Mouse (Mus musculus) cerebellum, postnatal 14 days (tissue): ENCODE data around the gene Rorb.

Experiments used
- DNase-seq, 2 experiments: peaks; one replicate each; pipeline ENCODE4 v3.0.0; 2021; ENCODE audit warnings: mixed read lengths in 2 of 2

The Rorb gene

DNA sequence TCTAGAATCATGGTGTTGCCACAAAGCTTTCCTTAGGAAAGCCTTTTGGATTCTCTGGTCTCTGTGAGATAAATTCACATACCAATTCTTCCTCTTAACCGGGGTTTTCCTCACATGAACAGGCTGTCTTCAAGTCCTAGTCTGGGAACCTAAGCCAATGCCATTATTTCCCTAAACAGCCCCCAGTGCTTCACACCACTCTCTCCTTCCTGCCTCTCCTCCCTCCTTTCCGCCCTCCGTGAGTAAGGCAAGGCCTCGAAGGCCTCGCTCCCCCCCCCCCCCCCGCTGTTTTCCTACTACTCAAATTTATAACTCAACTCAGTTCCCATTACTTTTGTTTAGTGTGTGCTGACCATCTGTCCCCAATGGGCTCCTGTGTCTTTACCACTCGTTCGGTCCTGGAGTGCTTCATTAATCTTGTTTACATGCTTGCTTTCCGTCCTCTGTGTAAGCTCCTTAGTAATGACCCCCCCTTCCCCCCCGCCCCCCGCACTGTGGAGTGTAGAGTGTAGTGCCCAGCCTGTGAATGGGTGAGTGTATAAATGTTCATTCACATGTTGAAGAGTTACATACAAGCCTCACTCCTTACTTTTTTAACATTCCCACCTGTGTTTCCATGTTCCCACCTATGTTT lies 106.9 kb downstream of the Rorb start:
- DNase-seq, result no peak

DNA sequence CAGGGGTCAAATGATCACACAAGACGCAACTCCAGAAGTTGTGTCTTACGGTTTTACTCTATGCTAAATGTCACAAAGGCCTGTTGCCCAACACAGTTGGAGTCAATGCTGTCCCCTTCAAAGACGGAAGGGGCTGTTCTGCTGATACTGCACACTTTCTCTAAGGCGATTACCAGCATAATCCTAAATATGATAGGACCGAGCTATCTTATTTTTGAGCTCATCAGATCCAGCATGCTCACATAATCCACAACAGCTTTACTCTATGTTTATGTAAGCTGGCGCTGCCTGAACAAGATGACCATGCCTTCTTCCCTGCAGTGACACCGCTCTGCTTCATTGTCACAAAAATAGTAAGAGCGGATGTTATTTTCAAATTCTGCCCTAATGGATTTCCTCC lies 112.0 kb downstream of the Rorb start:
- DNase-seq, result no peak

DNA sequence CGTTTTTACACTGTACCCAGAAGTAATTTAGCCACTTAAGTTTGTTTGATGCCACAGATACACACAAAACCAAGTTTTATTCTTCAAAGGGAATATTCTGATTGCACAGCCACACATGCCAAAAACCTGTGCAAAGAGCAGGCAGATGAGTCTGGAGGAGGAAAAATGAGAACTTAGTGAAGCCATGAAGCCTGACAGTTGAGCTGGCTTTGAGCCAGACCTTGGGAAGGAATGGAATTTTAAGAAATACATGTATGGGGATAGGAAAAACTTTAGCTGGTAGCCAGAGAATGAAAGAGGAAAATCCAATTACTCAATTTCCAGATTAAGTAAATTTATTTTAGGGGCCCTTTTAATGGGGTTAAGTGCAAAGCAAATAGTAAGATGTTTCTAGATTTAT lies 113.3 kb downstream of the Rorb start:
- DNase-seq, result peak in 1 of 2 experiments; percentile 6

DNA sequence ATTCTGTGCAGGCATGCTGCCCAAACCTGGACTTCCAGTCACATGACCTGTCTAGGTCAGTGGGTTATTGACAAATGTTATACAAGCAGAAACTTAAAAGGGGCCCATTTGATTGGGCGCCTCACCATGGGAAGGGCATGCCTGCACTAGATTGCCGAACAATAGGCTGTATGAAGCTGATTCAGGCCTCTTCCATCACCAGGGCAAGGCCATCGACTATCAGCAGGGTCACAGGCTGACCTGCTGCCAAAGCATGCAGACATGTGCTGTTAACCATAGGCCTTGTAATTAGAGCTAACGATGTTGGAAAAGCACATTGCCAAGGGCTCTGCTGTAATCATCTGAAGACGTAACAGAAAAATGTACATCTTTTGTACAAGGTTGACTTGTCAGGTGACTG lies 131.0 kb downstream of the Rorb start:
- DNase-seq, result no peak

DNA sequence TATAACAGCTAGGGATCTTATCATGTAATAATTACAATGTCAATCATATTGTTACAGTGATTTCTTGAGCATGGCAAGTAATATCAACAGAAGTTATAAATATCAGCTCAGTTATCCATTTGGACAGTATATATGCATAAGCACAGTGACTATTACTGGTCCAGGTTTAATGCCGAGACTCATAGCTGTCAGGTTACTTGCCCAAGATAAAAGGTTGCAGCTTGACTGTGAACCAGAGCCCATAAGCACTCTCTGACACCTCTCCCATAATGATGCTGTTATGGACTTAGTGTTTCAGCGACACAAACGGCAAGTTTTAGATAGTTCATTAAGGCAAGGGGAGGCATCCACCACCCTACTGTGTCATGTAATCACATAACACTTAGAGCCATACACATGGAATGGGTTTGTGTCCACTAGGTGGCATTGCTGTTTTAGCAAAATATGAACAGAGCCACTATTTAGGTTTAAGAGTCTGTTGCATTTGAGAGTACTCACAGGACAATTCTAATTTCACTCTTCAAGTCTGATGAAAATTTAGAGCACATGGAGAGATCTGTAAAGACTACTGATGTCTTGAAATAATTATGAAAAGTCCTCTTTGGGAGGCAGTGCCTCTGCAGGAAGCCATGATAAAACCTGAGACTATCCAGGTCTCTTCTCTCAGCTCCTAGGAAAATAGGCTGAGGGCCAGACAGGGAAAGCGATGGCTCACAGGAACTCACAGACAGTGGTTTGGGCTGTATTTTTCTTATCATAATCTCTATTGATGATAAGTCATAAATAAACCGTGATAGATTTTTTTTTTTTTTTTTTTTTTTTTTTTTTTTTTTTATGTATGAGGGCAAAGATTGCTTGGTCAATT lies 136.0 kb downstream of the Rorb start:
- peak; percentile 65 to 66 for DNase-seq

DNA sequence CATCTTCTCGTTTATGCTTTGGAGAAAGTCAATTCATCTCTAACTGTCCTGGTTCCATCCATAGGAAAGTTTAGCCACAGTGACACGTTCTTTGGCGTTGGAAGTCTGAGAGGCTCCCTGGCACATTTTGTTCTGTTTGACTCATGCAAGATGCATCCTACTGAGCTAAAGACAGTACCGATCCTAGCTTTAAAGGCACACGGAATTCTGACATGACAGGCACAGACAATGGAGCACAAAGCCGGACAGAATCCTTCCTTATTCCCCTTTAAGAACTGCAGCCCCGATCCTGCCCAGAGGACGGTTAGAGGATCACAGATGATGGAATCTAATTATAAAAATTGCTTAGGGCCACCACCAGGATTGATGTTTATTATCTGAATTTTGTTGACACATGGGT lies 141.6 kb downstream of the Rorb start:
- peak in 1 of 2 experiments; percentile 12 for DNase-seq

DNA sequence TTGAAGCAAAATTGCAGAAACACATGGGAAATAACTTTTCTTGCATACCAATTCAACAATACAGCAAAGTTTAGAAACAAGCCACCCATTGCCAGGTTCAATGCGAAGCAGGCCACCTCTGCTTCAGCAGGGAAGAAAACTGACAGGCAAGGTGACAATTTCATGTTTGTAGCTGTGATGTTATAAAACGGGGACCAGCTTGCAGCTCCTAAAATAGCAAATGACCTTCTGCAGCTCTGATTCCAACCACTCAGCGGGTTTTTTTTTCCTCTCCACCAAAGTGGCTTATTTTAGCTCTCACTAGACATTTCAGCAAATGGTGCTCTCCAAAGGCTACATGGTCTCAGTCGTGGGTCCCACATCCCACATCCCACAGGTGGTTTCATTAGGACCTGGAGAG lies 143.7 kb downstream of the Rorb start:
- peak in 1 of 2 experiments; percentile 9 for DNase-seq

DNA sequence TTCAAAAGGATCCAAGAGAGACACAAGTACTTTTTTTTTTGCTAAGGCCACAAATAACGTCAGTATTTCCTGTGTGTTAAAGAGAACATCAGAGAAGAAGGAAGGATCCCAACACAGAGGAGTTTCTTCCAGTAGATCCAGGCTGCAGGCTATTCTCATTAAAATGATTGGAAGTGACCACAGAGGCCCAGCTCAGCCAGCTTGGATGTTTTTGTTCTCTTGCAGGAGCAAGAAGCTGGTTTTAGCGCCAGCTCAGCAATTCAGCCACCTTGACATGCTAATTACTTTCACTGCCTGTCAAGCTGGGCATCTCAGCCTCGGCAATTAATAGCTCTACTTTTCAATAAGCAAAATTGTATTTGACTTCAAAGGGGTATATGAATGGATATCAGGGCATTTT lies 151.1 kb downstream of the Rorb start:
- DNase-seq, result no peak

DNA sequence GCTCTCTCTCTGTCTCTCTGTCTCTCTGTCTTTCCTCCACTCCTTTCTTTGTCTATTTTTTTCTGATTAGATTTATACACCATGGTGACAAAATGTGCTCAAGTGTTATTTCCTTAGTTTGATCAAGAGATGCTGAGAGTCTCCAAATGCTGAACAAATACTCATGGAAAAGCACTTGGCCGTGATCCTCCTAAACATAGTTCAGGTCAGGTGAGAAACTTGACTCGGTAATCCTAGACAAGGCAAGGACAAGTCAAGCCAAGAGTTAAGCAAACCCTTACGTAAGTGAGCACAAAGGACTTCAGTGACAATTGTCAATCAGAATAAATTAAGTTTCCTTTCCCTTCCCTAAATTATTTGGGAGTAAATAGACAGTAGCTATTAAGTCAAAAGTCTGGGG lies 158.2 kb downstream of the Rorb start:
- DNase-seq, result no peak

DNA sequence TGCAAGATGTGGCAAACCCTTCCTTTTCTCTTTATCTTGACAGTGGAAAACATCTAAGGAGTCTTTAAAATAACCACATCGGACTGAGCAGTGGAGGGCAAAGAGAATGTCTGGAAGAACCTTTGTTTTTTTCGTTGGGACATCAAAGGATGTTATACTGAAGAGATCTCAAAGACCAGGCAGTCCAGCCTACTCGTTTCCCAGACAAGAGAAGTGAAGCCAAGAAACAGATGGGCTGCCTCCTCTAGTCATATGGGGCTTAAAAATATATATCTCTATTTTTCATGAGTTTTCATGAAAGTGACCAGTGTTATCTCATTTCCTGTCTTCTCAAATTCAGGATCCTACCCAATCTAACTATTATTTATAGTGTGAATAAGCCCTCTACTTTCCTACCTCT lies 163.8 kb downstream of the Rorb start:
- DNase-seq, result no peak

DNA sequence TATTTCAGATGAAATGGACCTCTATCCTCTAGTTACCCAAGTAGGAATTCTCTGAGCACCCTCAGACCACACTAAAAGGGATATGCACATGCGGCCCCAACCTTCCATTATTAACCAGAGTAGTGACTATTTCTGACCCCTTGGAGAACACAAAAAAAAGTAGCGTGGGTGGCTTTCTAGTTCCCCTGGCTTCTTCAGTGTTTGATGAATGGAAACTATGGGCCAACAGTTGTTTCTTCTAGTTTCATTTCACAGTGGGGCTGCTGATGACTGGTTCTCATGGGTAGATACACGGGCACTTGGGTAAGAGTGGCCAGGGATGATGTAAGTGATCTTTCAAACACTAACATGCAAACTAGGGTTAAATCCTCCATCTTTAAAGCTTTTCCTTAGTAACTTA lies 165.7 kb downstream of the Rorb start:
- DNase-seq, result no peak

DNA sequence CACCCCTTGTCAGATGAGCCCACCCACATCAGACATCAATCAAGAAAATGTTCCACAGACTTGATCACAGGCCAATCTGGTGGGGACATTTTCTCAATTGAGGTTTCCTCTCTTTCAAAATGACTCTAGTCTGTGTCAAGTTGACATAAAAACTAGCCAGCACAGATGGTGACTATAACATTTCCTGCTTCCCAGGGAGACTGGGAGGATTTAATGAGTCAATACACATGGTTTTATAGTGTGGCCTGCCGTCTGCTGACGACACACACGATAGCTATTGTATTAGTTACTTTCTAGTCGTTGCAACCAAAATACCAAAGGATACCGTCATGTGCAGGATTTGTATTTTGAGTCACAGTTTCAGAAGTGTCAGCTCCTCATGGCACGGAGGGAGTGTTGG lies 169.6 kb downstream of the Rorb start:
- DNase-seq, result no peak

DNA sequence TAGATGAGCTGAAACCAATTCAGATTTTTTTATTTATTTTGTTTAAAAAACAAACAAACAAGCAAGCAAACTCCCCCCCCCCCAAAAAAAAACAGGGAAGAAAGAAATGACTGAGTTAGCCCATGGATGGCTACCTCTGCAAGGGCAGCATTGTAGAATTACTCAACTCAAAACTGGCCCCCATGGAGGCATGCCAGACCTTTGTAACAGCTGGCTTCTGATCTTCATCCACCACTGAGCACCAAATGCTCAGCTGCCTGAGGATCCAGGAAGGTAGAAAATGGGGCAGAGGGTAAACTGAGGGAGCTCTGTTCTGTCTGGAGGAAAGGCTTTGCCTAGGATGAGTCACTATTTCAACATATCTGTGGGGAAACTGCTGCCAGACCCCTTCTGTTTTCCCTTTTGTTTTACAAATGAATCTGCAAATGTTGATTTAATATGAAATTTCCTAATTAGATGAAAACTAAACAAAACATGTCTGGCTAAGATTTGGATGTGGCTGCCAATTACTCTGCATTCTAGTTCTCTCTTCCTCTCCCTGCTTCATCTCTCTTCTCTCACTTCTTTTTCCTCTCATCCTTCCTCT lies 199.1 kb downstream of the Rorb start:
- no peak for DNase-seq

DNA sequence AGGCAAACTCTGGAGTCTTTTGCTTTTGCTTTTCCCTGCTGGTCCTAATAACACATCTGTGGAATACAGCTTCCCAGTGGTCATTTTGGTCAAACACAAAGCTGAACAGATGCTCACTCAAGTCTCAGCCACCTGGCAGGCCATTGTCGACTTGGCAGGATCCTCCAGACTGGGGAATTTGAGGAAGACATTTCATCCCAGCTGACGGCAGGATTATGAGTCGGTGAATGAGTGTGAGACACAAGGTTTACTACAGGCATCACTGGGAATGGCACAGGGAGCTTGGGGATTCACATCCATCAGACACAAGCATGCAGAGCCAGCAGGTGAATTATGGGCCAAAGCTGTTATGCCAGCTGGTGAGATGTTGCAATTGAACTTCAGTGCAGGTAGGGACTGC lies 201.4 kb downstream of the Rorb start:
- DNase-seq, result peak; percentile 32 to 64

DNA sequence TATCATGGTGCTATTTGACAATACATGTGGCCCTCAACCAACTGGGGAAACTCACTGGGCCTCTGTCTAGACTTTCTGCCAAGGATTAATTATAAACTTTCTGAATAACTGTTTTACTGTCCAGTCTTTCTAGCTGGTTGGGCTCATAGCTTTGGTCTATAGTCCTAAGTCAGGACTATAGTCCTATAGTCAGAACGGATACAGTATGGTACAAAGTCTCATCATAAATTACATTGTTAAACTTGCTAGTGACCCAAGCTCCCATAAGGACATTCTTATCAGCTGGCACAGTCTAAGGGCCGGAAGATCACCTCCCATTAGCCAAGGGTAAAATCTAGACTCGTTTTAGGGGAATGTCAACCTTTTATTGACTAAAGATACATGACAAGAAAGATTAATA lies 205.5 kb downstream of the Rorb start:
- no peak for DNase-seq

DNA sequence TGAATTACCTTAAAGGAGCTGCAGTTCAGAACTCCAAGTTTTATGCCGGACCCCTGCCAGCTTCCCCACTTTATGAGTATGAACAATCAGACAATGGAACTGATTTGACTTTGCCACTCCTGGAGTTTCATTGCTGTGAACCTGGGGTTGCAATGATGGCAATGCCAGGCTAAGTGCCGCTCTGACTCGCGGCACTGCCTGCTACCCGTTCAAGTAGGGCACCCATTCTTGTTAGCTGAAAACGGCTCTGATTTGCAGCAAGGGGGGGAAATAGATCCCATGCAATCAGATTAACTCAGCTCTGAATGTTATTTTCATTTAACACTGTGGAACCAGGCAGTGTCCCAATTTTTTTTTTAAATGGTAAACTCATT lies 208.3 kb downstream of the Rorb start:
- DNase-seq, result no peak

DNA sequence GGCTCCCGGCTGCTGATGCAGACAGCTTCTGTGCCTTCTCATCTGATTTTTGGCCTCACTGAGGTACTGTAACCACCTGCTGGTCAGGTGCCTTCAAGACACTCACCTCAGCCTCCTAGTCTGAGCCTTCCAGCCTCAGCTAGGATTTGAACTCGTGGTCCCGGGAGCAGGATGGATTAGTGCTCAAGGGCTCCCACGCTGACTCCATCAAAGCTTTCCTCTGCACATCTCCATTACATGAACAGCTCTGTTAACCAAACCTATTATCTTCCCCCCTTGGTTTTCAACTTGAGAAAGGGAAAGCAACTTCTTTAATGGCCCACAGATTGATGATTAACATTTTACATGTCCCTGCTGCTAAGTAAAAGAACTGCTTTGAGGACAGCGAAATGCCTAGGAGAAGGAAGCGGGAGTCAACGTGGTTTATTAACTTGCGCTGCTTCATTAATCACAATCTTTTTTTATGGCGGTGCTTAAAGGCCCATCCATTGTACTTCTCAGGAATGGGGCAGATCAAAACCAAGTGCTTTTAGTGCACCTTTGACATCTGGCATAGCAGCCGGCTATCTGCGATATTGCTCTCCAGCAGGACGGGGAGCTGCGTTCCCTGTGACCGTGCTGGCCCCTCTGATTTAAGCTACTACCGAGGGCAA lies 208.8 kb downstream of the Rorb start:
- DNase-seq, result no peak

DNA sequence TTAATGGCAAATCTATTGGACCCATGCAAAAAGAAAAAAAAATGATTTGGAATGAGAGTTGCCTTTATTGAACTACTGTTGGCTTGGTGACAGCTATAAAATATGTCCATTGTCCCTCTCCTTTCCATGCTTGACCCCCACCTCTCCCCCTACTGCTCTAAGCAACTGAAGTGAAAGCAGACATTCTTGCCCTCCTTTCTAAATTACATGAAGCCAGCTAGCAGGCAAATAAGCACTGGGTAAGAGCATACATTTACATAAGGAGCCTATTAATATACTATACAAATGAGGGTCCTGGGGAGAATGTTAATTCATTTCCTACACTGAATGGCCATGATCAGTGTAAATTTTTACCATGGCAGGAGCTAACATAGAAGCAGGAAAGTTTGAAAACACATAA lies 212.8 kb downstream of the Rorb start:
- no peak for DNase-seq

DNA sequence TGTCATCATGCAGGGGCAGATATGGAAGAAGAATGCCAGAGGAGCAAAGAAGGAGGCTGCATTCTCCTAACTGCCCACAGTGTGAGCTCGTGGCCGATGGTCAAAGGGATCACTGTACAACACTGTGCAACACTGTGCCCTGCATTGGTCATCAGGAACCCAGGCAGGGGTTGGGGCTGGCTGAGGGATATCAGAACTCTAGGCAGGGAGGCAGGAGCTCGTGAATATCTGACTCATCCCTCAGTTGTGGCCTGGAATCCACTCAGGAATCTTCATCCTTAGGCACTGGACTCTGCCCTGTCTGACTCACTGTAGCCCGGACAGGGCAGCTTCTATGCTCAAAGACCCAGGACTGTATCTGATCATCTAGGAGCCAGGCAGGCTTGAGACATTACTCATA lies 220.8 kb downstream of the Rorb start:
- peak in 1 of 2 experiments; percentile 3 for DNase-seq

DNA sequence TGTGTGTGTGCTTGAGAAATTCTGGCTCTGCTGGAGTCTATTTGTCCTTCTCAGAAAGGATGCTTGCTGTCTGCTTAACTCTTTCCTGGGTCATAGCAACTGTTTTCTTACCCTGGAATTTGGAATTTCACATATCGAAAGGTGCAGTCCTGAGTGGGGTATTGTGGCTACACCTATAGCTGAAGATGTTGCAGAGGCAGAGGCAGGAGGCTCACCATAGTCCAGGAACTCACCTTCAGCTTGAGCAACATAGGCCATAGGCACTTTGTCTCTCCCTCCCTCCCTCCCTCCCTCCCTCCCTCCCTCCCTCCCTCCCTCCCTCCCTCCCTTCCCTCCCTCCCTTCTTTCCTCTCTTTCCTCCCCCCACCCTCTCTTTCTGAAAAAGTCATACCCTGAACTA lies 221.4 kb downstream of the Rorb start:
- no peak for DNase-seq

DNA sequence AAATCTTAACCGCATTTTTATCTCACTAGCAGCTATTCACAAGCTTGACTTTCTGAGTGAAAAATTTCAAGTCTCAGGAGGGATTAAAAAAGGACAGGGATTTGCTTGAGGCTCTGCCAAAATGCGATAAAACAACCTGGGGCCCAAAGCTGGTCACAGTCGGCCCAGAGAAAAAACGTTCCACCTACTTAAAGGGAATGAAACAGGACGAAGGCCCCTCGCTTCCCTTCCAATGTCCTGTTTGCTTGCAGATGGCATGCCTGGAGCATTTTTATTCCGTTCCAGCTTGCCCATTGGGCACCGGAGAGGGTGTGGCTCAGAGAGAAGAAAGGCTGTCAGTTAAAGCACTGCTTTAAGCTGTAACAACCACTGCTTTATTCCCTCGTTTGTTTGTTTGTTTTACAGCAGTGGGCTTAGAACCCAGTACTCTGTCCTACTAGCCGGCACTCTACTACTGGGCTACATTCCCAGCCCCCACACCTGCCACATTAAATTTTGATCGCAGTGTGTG lies 221.8 kb downstream of the Rorb start:
- DNase-seq, result peak; percentile 70 to 71

DNA sequence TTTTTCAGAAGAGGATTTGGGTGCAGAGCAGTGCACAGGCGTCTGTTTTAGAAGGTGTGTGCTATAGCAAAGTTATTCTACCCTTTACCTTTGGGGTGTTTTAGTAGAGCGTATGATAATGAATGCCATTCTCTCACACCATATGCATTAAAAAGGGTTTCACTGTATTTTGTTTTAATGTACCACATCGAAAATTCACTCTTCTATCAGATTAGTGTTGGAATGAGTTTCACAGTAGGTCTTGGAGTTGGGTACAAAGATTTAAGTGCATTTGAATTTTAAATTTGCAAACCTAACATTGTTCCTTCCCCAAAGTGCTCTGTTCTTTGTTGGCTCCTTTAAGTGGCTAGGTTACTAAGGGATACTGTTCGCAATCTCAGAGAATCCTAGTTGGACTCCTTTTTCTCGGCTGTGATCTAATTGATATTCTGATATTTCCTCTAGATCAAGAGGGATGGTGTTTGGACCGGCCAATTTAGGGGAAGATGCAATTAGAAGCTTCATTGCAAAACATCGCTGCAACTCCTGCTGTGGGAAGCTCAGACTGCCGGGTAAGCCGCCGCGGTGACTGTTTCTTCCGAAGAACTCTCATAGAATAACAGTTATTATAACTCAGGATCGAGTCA lies 222.4 kb downstream of the Rorb start:
- DNase-seq, result peak; percentile 45 to 50
